Mouse (Mus musculus) CH12.LX (cell line): Measurements from ENCODE around the gene Prr15l. TPM values are rescaled to one million over a fixed set of nuclear protein-coding genes. Genes with fewer than 3 reads are reported as not detected.

Source experiments
- DNase-seq: peaks from one replicate; pipeline ENCODE4 v3.0.0-alpha.2; 2013; ENCODE audit errors: extremely low read depth
- H3K27ac ChIP-seq: 2 replicates; pipeline ENCODE4 v1.5.1; 2012; ENCODE audit warnings: low read depth, mild to moderate bottlenecking, control low read depth, moderate library complexity; ENCODE audit not compliant: insufficient read depth
- H3K27me3 ChIP-seq: replicated peaks from 2 replicates; pipeline ENCODE3; 2012; ENCODE audit warnings: inconsistent platforms
- H3K36me3 ChIP-seq, 2 experiments: replicated peaks in 1 of 2; 2 replicates each; pipeline versions ENCODE3 to v1.6.1; 2012; ENCODE audit warnings: inconsistent platforms in 1 of 2, low read length in 1 of 2, mild to moderate bottlenecking in 1 of 2, mixed read lengths in 1 of 2, moderate library complexity in 1 of 2; ENCODE audit not compliant: control insufficient read depth in 1 of 2, insufficient read depth in 1 of 2
- H3K4me1 ChIP-seq, 2 experiments: 2 replicates each; pipeline ENCODE4 v1.6.1; 2012; ENCODE audit warnings: inconsistent platforms in 1 of 2, moderate library complexity in 1 of 2; ENCODE audit not compliant: insufficient read depth in 2 of 2, control insufficient read depth in 1 of 2
- H3K4me2 ChIP-seq: 2 replicates; pipeline ENCODE4 v1.6.1; 2012; ENCODE audit warnings: low read depth, mild to moderate bottlenecking, control low read depth; ENCODE audit not compliant: poor library complexity, insufficient read depth, severe bottlenecking
- H3K4me3 ChIP-seq, 3 experiments: fragments of 150-350 bp in 1 of 3; sonication (generic) in 1 of 3; replicated peaks in 1 of 3; 2 replicates each; pipeline versions ENCODE3 to v1.5.1; 2011 to 2012; ENCODE audit warnings: low read depth in 2 of 3, low read length in 2 of 3, mild to moderate bottlenecking in 2 of 3, moderate library complexity in 2 of 3, control low read depth in 1 of 3, improper control_type of control experiment in 1 of 3, inconsistent platforms in 1 of 3, mixed read lengths in 1 of 3; ENCODE audit not compliant: poor library complexity in 1 of 3
- H3K79me2 ChIP-seq: replicated peaks from 2 replicates; pipeline ENCODE4 v1.6.1; 2012; ENCODE audit warnings: mild to moderate bottlenecking, moderate library complexity; ENCODE audit not compliant: control insufficient read depth, poor library complexity, insufficient read depth, severe bottlenecking; ENCODE audit errors: extremely low read depth
- H3K9ac ChIP-seq: 2 replicates; pipeline ENCODE4 v1.6.1; 2012; ENCODE audit warnings: low read depth, mild to moderate bottlenecking, control low read depth, moderate library complexity; ENCODE audit not compliant: insufficient read depth
- H3K9me3 ChIP-seq: replicated peaks from 2 replicates; pipeline ENCODE3; 2012; ENCODE audit warnings: low read length, inconsistent platforms, mixed read lengths
- BHLHE40 ChIP-seq: IDR thresholded peaks from 2 replicates; pipeline ENCODE4 v1.6.1; 2011; ENCODE audit warnings: mild to moderate bottlenecking, low read depth, low read length, improper control_type of control experiment
- CHD1 ChIP-seq: IDR thresholded peaks from 2 replicates; pipeline ENCODE4 v1.6.1; 2012; ENCODE audit warnings: low read depth, low read length, improper control_type of control experiment, inconsistent platforms
- CHD2 ChIP-seq: IDR thresholded peaks from 2 replicates; pipeline ENCODE4 v1.6.1; 2011; ENCODE audit warnings: low read length, improper control_type of control experiment
- ELF1 ChIP-seq: IDR thresholded peaks from 2 replicates; pipeline ENCODE4 v1.6.1; 2014; ENCODE audit warnings: low read depth, mild to moderate bottlenecking, inconsistent platforms, low read length, improper control_type of control experiment
- EP300 ChIP-seq: IDR thresholded peaks from 2 replicates; pipeline ENCODE4 v1.6.1; 2011; ENCODE audit warnings: low read length, improper control_type of control experiment
- ETS1 ChIP-seq: conservative IDR thresholded peaks from 2 replicates; pipeline ENCODE4 v1.6.1; 2012; ENCODE audit warnings: low read depth, mild to moderate bottlenecking, inconsistent platforms, low read length, improper control_type of control experiment, moderate library complexity
- GABPA ChIP-seq: IDR thresholded peaks from 2 replicates; pipeline ENCODE4 v1.6.1; 2012; ENCODE audit warnings: low read depth, low read length, improper control_type of control experiment, inconsistent platforms; ENCODE audit not compliant: insufficient replicate concordance
- IRF4 ChIP-seq: IDR thresholded peaks from 2 replicates; pipeline ENCODE4 v1.6.1; 2014; ENCODE audit warnings: low read depth, mild to moderate bottlenecking, inconsistent platforms, low read length, improper control_type of control experiment
- JUN ChIP-seq: IDR thresholded peaks from 2 replicates; pipeline ENCODE4 v1.6.1; 2011; ENCODE audit warnings: low read depth, mild to moderate bottlenecking, low read length, improper control_type of control experiment, moderate library complexity; ENCODE audit not compliant: insufficient read depth
- JUND ChIP-seq: conservative IDR thresholded peaks from 2 replicates; pipeline ENCODE4 v1.6.1; 2011; ENCODE audit warnings: low read depth, low read length, improper control_type of control experiment
- KAT2A ChIP-seq: IDR thresholded peaks from 2 replicates; pipeline ENCODE4 v1.6.1; 2012; ENCODE audit warnings: low read length, improper control_type of control experiment, inconsistent platforms; ENCODE audit not compliant: insufficient replicate concordance
- MAX ChIP-seq: IDR thresholded peaks from 2 replicates; pipeline ENCODE4 v1.6.1; 2011; ENCODE audit warnings: low read length, improper control_type of control experiment
- MAZ ChIP-seq: IDR thresholded peaks from 2 replicates; pipeline ENCODE4 v1.6.1; 2012; ENCODE audit warnings: low read depth, mild to moderate bottlenecking, inconsistent platforms, low read length, improper control_type of control experiment, moderate library complexity
- MEF2A ChIP-seq: IDR thresholded peaks from 2 replicates; pipeline ENCODE4 v1.6.1; 2014; ENCODE audit warnings: low read depth, mild to moderate bottlenecking, inconsistent platforms, low read length, improper control_type of control experiment, borderline replicate concordance
- MXI1 ChIP-seq: IDR thresholded peaks from 2 replicates; pipeline ENCODE4 v1.6.1; 2011; ENCODE audit warnings: mild to moderate bottlenecking, low read depth, low read length, improper control_type of control experiment
- MYC ChIP-seq: IDR thresholded peaks from 2 replicates; pipeline ENCODE4 v1.6.1; 2011; ENCODE audit warnings: low read depth, mild to moderate bottlenecking, improper control_type of control experiment, low read length
- NRF1 ChIP-seq: IDR thresholded peaks from 2 replicates; pipeline ENCODE4 v1.6.1; 2014; ENCODE audit warnings: low read depth, mild to moderate bottlenecking, inconsistent platforms, low read length, improper control_type of control experiment, moderate library complexity
- PAX5 ChIP-seq: IDR thresholded peaks from 2 replicates; pipeline ENCODE4 v1.6.1; 2012; ENCODE audit warnings: low read length, inconsistent platforms, mixed read lengths
- POLR2A ChIP-seq: IDR thresholded peaks from 2 replicates; pipeline ENCODE4 v1.6.1; 2011; ENCODE audit warnings: low read depth, mild to moderate bottlenecking, improper control_type of control experiment, low read length
- POLR2AphosphoS2 ChIP-seq: IDR thresholded peaks from 2 replicates; pipeline ENCODE4 v1.6.1; 2011; ENCODE audit warnings: low read depth, low read length, improper control_type of control experiment
- RCOR1 ChIP-seq: conservative IDR thresholded peaks from 2 replicates; pipeline ENCODE4 v1.6.1; 2012; ENCODE audit warnings: low read depth, mild to moderate bottlenecking, inconsistent platforms, low read length, improper control_type of control experiment
- SIN3A ChIP-seq: IDR thresholded peaks from 2 replicates; pipeline ENCODE4 v1.6.1; 2012; ENCODE audit warnings: low read length, improper control_type of control experiment, inconsistent platforms
- TBP ChIP-seq: conservative IDR thresholded peaks from 2 replicates; pipeline ENCODE4 v1.6.1; 2011; ENCODE audit warnings: low read depth, low read length, improper control_type of control experiment
- TCF12 ChIP-seq: IDR thresholded peaks from 2 replicates; pipeline ENCODE4 v1.6.1; 2014; ENCODE audit warnings: low read depth, mild to moderate bottlenecking, inconsistent platforms, low read length, improper control_type of control experiment
- UBTF ChIP-seq: IDR thresholded peaks from 2 replicates; pipeline ENCODE4 v1.6.1; 2012; ENCODE audit warnings: low read depth, mild to moderate bottlenecking, inconsistent platforms, low read length, improper control_type of control experiment, moderate library complexity
- ZKSCAN1 ChIP-seq: IDR thresholded peaks from 2 replicates; pipeline ENCODE4 v1.6.1; 2012; ENCODE audit warnings: low read depth, inconsistent platforms, low read length, improper control_type of control experiment, borderline replicate concordance
- ZMIZ1 ChIP-seq: IDR thresholded peaks from 2 replicates; pipeline ENCODE4 v1.6.1; 2012; ENCODE audit warnings: low read depth, mild to moderate bottlenecking, inconsistent platforms, low read length, improper control_type of control experiment
- ZNF384 ChIP-seq: IDR thresholded peaks from 2 replicates; pipeline ENCODE4 v1.6.1; 2012; ENCODE audit warnings: low read depth, low read length, improper control_type of control experiment, inconsistent platforms
- dilution Hi-C: fragments of 300-500 bp; cut with MboI; formaldehyde crosslinking; loops from 2 replicates; pipeline ENCODE4 v1.14.3; 2020; ENCODE audit warnings: low sequenced_read_pairs; ENCODE audit not compliant: extremely low pct_unique_long_range_greater_than_20kb, extremely low pct_ligation_motif_present
- in situ Hi-C: fragments of 300-500 bp; cut with MboI; formaldehyde crosslinking; loops from 3 replicates; pipeline ENCODE4 v1.14.3; 2019; ENCODE audit warnings: low sequenced_read_pairs, low pct_ligation_motif_present, low pct_unique_long_range_greater_than_20kb, mixed read lengths
- polyA plus RNA-seq: library from polyadenylated mRNA; unstranded; fragments of >175 nt; gene quantifications from 2 replicates; pipeline ENCODE4 v1.2.1, GENCODE M21; 2012; ENCODE audit warnings: low read depth; ENCODE audit not compliant: insufficient read length
- total RNA-seq, 2 experiments: library from RNA; depleted of rRNA; stranded (reverse); fragments of 300-350 nt in 1 of 2; fragments of >200 nt in 1 of 2; gene quantifications; 2 replicates each; pipeline ENCODE4 v1.2.3; 2012 to 2014

The Prr15l gene
- total and polyA plus RNA-seq, 3 experiments, result 0.08 to 0.31 TPM; not detected in 1

- TF ChIP-seq MEF2A, result no peak
- peak; percentile 62; the same call in 1 of the 2 replicates for TF ChIP-seq MYC
- TF ChIP-seq KAT2A, result no peak
- no peak for TF ChIP-seq JUN
- TF ChIP-seq TBP, result no peak
- no peak for TF ChIP-seq SIN3A
These were observed 35.7 kb downstream of the Prr15l start (continued) for GRCm38 (mm10) chr11:96963580-96963979.

- dilution Hi-C loops (no loop called here), in situ Hi-C loops (no loop called here)
- TF ChIP-seq ZMIZ1 (no peak), ZKSCAN1 (no peak), ZNF384 (no peak), MAZ (no peak), JUN (no peak), SIN3A (no peak), UBTF (no peak), NRF1 (no peak), POLR2AphosphoS2 (no peak), IRF4 (no peak), PAX5 (no peak)
- H3K4me2 ChIP-seq, result peak overlapping the region; percentile 4; the same call in 1 of the 2 replicates
- DNase-seq, result no peak
- peak overlapping the region; percentile 58 for H3K9ac ChIP-seq
- H3K36me3 ChIP-seq, result peaks cover 26 to 51% of the 10 kb centered on the region in 2 experiments
- H3K27me3 ChIP-seq, result no peaks in the 10 kb centered on the region
- peaks cover 22% of the 10 kb centered on the region for H3K79me2 ChIP-seq
- peaks cover 10 to 57% of the 10 kb centered on the region in 2 experiments for H3K4me1 ChIP-seq
- no peak overlapping the region for H3K4me3 ChIP-seq
- no peaks in the 10 kb centered on the region for H3K9me3 ChIP-seq
- H3K27ac ChIP-seq, result peak overlapping the region; percentile 25; the same call in 1 of the 2 replicates
These were observed 38.3 kb downstream of the Prr15l start for GRCm38 (mm10) chr11:96966172-96966571.

- Histone ChIP-seq H3K9me3 (no peaks in the 10 kb centered on the region), H3K4me2 (peak overlapping the region; percentile 93), H3K27ac (peak overlapping the region; percentile 77), H3K4me3 (peak overlapping the region; percentile 45 to 53 (median 51)), H3K9ac (peak overlapping the region; percentile 58), H3K27me3 (no peaks in the 10 kb centered on the region), H3K79me2 (peaks cover 26% of the 10 kb centered on the region), H3K4me1 (peaks cover 10 to 57% of the 10 kb centered on the region in 2 experiments), H3K36me3 (peaks cover 18 to 45% of the 10 kb centered on the region in 2 experiments)
- peak; percentile 63 for DNase-seq
- dilution Hi-C loops, result no loop called here
- in situ Hi-C loops, result no loop called here
- TF ChIP-seq POLR2A (peak; percentile 52), GABPA (no peak), IRF4 (no peak; the same call in none of the 2 replicates), CHD1 (peak; percentile 81; the same call in 1 of the 2 replicates), POLR2AphosphoS2 (peak; percentile 74; the same call in 1 of the 2 replicates), EP300 (peak; percentile 55; the same call in 1 of the 2 replicates), TCF12 (peak; percentile 74), MAX (0 out of 2 replicates have a peak, but pooled peaks have one; percentile 40), JUN (no peak), MXI1 (peak; percentile 57), BHLHE40 (peak; percentile 50; the same call in 1 of the 2 replicates), MAZ (0 out of 2 replicates have a peak, but pooled peaks have one; percentile 28), RCOR1 (0 out of 2 replicates have a peak, but pooled peaks have one; percentile 49), ZMIZ1 (peak; percentile 89), ETS1 (peak; percentile 61), JUND (peak; percentile 47), MEF2A (no peak), ZNF384 (0 out of 2 replicates have a peak, but pooled peaks have one; percentile 28), ELF1 (peak; percentile 51; the same call in 1 of the 2 replicates), CHD2 (peak; percentile 58)
These were observed 39.1 kb downstream of the Prr15l start for GRCm38 (mm10) chr11:96966914-96967543.
